Mouse (Mus musculus): ENCODE measurements at regions not wholly inside any gene's neighbourhood (a gene's known extent, or its start where the extent isn't known, plus 50 kb on each side); places are given as distances from the start of the nearest gene placed in this dataset.

GRCm38 (mm10) chr8:103976488-103976887, 124.9 kb upstream of the Cdh5 start:
- DNase-seq: no peak

- DNase-seq: no peak
Measured at GRCm38 (mm10) chr8:103978948-103979347, 122.5 kb upstream of the Cdh5 start.

GRCm38 (mm10) chr8:103983860-103984594, 117.4 kb upstream of the Cdh5 start:
- DNase-seq: no peak

- DNase-seq: no peak
Measured at GRCm38 (mm10) chr8:103985640-103986039, 115.8 kb upstream of the Cdh5 start.

- no peak for DNase-seq
Measured at GRCm38 (mm10) chr8:103993897-103994296, 107.5 kb upstream of the Cdh5 start.

GRCm38 (mm10) chr8:103998143-103998542, 103.3 kb upstream of the Cdh5 start:
- DNase-seq: no peak

GRCm38 (mm10) chr8:104007209-104007608, 94.2 kb upstream of the Cdh5 start:
- DNase-seq: no peak

- no peak for DNase-seq
Measured at GRCm38 (mm10) chr8:104008756-104009155, 92.7 kb upstream of the Cdh5 start.

GRCm38 (mm10) chr8:104009306-104009705, 92.1 kb upstream of the Cdh5 start:
- no peak for DNase-seq

- DNase-seq: no peak
Measured at GRCm38 (mm10) chr8:104022231-104022630, 79.2 kb upstream of the Cdh5 start.

GRCm38 (mm10) chr8:104022691-104023509, 78.5 kb upstream of the Cdh5 start:
- DNase-seq: no peak

- DNase-seq: no peak
Measured at GRCm38 (mm10) chr8:104027161-104027821, 74.1 kb upstream of the Cdh5 start.

GRCm38 (mm10) chr8:104028626-104029025, 72.8 kb upstream of the Cdh5 start:
- peak; percentile 85 for DNase-seq

GRCm38 (mm10) chr8:104032179-104032578, 69.2 kb upstream of the Cdh5 start:
- DNase-seq: peak; percentile 17

- DNase-seq: no peak
Measured at GRCm38 (mm10) chr8:104033148-104033547, 68.3 kb upstream of the Cdh5 start.

- no peak for DNase-seq
Measured at GRCm38 (mm10) chr8:104034286-104034685, 67.1 kb upstream of the Cdh5 start.

- DNase-seq: no peak
Measured at GRCm38 (mm10) chr8:104036580-104037477, 64.6 kb upstream of the Cdh5 start.

GRCm38 (mm10) chr8:104037611-104038010, 63.8 kb upstream of the Cdh5 start:
- DNase-seq: no peak

- no peak for DNase-seq
Measured at GRCm38 (mm10) chr8:104039526-104039925, 61.9 kb upstream of the Cdh5 start.

- no peak for DNase-seq
Measured at GRCm38 (mm10) chr8:104041522-104041921, 59.9 kb upstream of the Cdh5 start.

- peak; percentile 30 for DNase-seq
Measured at GRCm38 (mm10) chr8:104042434-104042833, 59.0 kb upstream of the Cdh5 start.

GRCm38 (mm10) chr8:104048037-104048436, 53.4 kb upstream of the Cdh5 start:
- no peak for DNase-seq

- no peak for DNase-seq
Measured at GRCm38 (mm10) chr8:104049181-104049580, 52.2 kb upstream of the Cdh5 start.
